Mouse (Mus musculus): ENCODE measurements around the gene Pibf1. TPM values are rescaled to one million over a fixed set of nuclear protein-coding genes. Genes with fewer than 3 reads are reported as not detected.

The Pibf1 gene
- 21.9 and 28.7 TPM in 2 replicates for polyA plus RNA-seq (2016; fragmentation: Nextera tagmentation; extraction: Ambion mirVana)

DNA sequence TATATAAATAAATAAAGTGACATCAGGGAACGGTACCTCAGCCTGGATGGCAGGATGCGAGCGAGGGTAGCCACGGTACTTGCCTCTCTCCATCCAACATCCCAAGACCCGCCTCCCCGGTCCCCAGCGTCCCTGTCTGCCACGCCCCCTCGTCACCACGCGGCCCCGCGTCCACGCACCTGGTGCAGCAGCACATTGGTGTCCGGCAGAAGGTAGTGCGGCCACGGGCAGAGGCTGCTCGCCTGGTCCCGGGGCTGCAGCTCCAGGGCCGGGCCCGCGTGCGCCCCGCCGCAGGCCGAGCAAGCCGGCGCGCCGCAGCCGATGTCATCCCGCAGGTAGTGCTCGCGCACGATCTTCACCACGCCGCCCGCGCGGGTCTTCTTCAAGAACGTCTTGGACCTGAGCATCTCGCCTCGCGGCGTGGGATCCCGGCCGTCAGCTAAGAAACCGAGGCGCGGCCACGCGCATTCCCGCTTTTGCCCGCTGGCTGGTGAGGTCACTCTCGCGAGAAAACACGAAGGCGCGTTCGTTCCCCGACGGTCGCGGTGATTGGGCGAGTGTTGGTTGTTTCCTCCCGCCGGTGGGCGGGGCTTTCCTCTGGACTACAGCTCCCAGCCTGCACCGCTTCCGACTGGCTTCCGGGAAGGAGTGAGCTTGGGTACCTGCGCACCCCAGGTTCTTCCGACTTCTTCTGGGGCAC, at the start of gene Pibf1, which contains the start of gene Dis3:
TSS of gene Pibf1 (plus strand) at position 158 of the 700 bp plus-strand sequence.
TSS of gene Dis3 (minus strand) at position 504 of the 700 bp plus-strand sequence.
- ATAC-seq (ENCODE audit: insufficient number of reproducible peaks, insufficient read depth, low FRiP score, low TSS enrichment), result peak; percentile 98
- peak within 1 kb of the TSS; percentile 69 for H3K4me2 ChIP-seq (replicated peaks)
- WGBS, result under 1% methylated on average over 73 of the region's 73 CpGs
- H3K36me3 ChIP-seq, result peaks cover 50% of the 10 kb centered on the region
- no peaks in the 10 kb centered on the region for H3K9me3 ChIP-seq
- H3K9ac ChIP-seq, result peak within 1 kb of the TSS; percentile 93
- no peaks in the 10 kb centered on the region for H3K27me3 ChIP-seq
- H3K27ac ChIP-seq, result peak within 1 kb of the TSS; percentile 86
- H3K4me1 ChIP-seq, result peaks cover 10% of the 10 kb centered on the region
- peak within 1 kb of the TSS; percentile 97 for H3K4me3 ChIP-seq

DNA sequence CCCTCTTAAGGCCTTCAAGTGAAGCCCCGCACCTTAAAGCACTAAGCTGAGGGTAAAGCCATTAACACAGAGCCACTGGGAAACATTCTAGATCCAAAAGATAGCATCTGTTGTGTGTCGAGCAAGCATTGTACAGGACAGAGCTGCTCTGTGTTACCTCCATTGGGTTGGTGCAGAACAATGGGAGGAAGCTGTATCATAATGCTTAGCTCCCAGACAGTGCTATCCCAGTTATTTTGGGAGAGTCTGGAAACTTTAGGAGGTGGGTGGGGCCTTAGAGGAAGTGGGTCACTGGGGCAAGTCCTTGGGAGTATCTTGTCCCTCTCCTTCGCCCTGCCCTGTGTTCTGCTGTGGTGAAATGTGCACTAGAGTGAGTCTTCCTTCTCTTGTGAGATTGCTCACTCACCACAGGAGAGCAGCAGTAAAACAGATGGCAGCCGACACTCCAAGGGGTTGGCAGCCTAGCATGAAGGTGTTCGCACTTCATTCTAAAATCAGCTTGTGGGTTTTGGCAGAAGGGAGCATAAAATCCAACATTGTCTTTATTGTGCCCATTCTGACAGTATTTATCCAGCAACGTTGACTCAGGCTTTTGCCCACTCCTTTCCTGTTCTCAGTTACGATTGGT, 40.2 kb upstream of the Pibf1 start:
- peaks cover 45% of the 10 kb centered on the region for H3K36me3 ChIP-seq
- H3K4me3 ChIP-seq, result no peak overlapping the region
- ATAC-seq (ENCODE audit: insufficient number of reproducible peaks, insufficient read depth, low FRiP score, low TSS enrichment), result no peak
- no peak overlapping the region for H3K9ac ChIP-seq
- no peaks in the 10 kb centered on the region for H3K4me1 ChIP-seq
- no peak overlapping the region for H3K27ac ChIP-seq
- no peaks in the 10 kb centered on the region for H3K9me3 ChIP-seq
- WGBS, result 94% methylated on average over 7 of the region's 7 CpGs
- H3K4me2 ChIP-seq (replicated peaks), result no peak overlapping the region
- no peaks in the 10 kb centered on the region for H3K27me3 ChIP-seq

DNA sequence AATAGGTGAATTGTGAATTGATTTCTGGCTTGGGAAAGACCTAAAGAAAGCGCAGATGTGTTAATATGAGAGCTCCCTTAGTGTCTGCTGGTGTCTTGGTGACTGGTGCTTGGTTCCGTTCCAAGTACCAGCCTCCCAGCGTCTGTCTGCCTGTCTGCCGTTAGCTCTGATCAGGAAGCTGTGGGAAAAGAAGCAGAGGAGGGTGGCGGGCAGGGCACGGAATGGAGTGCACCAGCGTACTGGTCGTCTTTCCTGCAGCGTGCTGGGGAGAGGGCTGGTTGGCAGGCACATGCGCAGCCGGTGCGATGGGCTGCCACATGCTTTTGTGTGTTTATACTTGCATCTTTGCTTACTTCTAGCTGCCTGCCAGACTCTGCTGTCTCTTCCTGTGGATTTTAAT, 38.6 kb upstream of the Pibf1 start:
- WGBS, result 93% methylated on average over 12 of the region's 12 CpGs
- no peak overlapping the region for H3K27ac ChIP-seq
- no peaks in the 10 kb centered on the region for H3K4me1 ChIP-seq
- no peaks in the 10 kb centered on the region for H3K9me3 ChIP-seq
- H3K4me3 ChIP-seq, result no peak overlapping the region
- no peak for ATAC-seq (ENCODE audit: insufficient number of reproducible peaks, insufficient read depth, low FRiP score, low TSS enrichment)
- H3K4me2 ChIP-seq (replicated peaks), result no peak overlapping the region
- no peaks in the 10 kb centered on the region for H3K27me3 ChIP-seq
- peaks cover 40% of the 10 kb centered on the region for H3K36me3 ChIP-seq
- no peak overlapping the region for H3K9ac ChIP-seq

DNA sequence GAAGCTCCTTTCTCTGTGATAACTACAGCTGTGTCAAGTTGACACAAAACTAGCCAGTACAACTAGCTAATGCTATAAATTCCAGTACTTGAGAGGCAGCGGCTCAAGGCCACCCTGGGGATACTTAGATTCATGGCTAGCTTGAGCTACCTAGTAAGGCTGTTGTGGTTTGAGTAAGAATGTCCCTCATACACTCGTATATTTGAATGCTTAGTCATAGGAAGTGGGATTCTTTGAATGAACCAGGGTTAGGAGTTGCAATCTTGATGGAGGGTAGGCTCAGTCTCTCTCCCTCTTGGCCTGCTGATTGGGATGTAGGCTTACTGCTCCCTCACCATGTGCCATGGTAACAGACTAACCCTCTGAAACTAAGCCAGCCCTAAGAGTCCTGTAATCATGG, 36.1 kb upstream of the Pibf1 start:
- Histone ChIP-seq H3K9me3 (no peaks in the 10 kb centered on the region), H3K27me3 (no peaks in the 10 kb centered on the region), H3K9ac (no peak overlapping the region), H3K36me3 (peaks cover 36% of the 10 kb centered on the region), H3K27ac (no peak overlapping the region), H3K4me1 (no peaks in the 10 kb centered on the region), H3K4me2 (replicated peaks) (no peak overlapping the region), H3K4me3 (no peak overlapping the region)
- no peak for ATAC-seq (ENCODE audit: insufficient number of reproducible peaks, insufficient read depth, low FRiP score, low TSS enrichment)
- WGBS, result 94% methylated on average over 2 of the region's 2 CpGs

DNA sequence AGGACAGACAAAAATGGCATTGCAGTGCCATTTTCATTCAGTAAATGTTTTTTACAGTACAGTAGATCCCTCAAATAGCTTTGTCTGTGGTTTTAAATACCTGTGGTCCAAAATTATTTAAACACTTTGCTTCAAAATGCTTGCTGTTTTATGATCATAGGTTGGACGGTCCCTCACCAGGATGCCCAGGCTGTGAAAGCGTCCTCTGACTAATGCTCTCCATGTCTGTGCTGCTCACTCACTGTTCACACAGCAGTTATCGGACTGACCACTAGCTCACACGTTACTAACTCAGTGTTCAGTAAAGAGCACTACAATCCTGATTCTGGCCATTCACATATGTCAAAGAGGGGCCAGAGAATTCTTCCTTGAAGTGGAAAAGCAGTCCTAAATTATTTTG, 28.1 kb upstream of the Pibf1 start:
- no peaks in the 10 kb centered on the region for H3K9me3 ChIP-seq
- peaks cover 43% of the 10 kb centered on the region for H3K36me3 ChIP-seq
- no peaks in the 10 kb centered on the region for H3K4me1 ChIP-seq
- no peaks in the 10 kb centered on the region for H3K27me3 ChIP-seq
- H3K4me3 ChIP-seq, result no peak overlapping the region
- H3K9ac ChIP-seq, result no peak overlapping the region
- WGBS, result 90% methylated on average over 4 of the region's 4 CpGs
- no peak overlapping the region for H3K27ac ChIP-seq
- no peak for ATAC-seq (ENCODE audit: insufficient number of reproducible peaks, insufficient read depth, low FRiP score, low TSS enrichment)
- no peak overlapping the region for H3K4me2 ChIP-seq (replicated peaks)

DNA sequence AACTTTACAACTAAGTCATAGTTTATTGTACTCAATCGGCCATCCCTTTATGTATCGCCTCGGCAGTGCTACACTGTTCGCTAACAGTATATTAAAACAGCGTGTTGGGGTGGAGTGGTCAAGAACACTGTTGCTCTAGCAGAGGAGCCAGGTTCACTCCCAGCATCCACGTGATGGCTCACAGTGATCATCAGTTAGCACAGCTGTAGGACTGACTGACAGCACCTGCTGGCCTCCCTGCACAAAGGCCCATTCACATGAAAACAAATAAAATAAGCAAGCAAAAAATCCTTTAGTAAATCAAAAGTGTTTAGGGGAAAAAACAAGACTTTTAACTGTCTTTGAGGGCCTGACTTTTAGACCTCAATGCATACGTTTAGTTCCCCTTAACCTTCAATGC, 10.3 kb upstream of the Pibf1 start:
- H3K4me3 ChIP-seq, result no peak overlapping the region
- no peaks in the 10 kb centered on the region for H3K4me1 ChIP-seq
- H3K27ac ChIP-seq, result no peak overlapping the region
- H3K4me2 ChIP-seq (replicated peaks), result no peak overlapping the region
- H3K36me3 ChIP-seq, result peaks cover 61% of the 10 kb centered on the region
- ATAC-seq (ENCODE audit: insufficient number of reproducible peaks, insufficient read depth, low FRiP score, low TSS enrichment), result no peak
- 93% methylated on average over 7 of the region's 7 CpGs for WGBS
- H3K9me3 ChIP-seq, result no peaks in the 10 kb centered on the region
- H3K27me3 ChIP-seq, result no peaks in the 10 kb centered on the region
- no peak overlapping the region for H3K9ac ChIP-seq

DNA sequence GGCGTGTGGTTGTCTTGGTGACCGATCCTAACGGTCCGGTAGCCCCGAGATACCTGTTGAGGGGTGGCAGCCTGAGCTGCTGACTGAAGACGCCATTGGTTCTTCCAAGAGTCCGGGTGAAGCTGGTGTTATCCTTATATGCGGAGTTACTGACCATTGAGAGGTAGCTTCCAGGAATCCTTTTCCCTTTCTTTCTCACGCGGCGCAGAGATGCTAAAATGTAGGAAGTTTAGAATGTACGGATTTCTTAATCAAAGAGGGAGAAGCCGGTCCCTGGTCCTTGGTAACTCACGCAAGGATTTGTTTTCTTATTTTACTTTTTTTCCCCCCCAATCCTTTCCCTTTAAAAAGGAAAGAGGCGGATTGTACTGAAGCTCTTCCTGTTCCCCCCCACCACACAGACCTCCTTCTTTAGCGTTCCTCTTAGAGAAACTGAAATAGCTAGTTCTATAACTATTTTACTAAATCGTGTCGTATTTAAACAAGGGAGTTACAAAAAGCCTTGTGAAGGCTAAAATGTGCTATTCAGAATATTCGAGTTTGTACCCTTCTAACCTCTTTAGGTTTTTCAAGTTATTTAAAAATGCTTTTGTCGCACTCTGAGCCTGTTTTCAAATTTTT, 853 bp downstream of the Pibf1 start:
- peak overlapping the region; percentile 59 for H3K9ac ChIP-seq
- no peak overlapping the region for H3K27ac ChIP-seq
- ATAC-seq (ENCODE audit: insufficient number of reproducible peaks, insufficient read depth, low FRiP score, low TSS enrichment), result no peak
- peak overlapping the region; percentile 97 for H3K4me3 ChIP-seq
- WGBS, result 7% methylated on average over 20 of the region's 20 CpGs
- H3K4me1 ChIP-seq, result peaks cover 10% of the 10 kb centered on the region
- peaks cover 47% of the 10 kb centered on the region for H3K36me3 ChIP-seq
- H3K27me3 ChIP-seq, result no peaks in the 10 kb centered on the region
- H3K9me3 ChIP-seq, result no peaks in the 10 kb centered on the region
- peak overlapping the region; percentile 60 for H3K4me2 ChIP-seq (replicated peaks)

DNA sequence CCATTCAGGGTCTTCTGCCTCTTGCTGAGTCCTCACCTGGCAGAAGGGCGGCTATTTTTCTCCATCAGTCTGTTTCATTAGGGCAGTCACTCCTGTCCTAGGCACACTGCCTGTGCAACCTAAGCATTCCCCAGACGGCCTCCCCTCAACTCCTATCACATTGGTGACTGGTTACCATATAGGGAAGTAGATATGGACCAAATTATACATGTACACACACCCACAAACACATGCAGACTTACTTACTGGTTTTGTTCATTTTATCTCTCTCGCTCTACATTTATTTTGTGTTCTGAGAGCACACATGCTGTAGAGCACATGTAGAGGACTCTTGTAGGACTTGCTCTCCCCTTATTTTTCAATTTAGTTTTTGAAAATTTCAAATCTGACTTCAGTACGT, 3.8 kb downstream of the Pibf1 start:
- Histone ChIP-seq H3K4me2 (replicated peaks) (no peak overlapping the region), H3K9me3 (no peaks in the 10 kb centered on the region), H3K27ac (no peak overlapping the region), H3K27me3 (no peaks in the 10 kb centered on the region), H3K36me3 (peaks cover 38% of the 10 kb centered on the region), H3K4me1 (peaks cover 10% of the 10 kb centered on the region), H3K9ac (no peak overlapping the region), H3K4me3 (no peak overlapping the region)
- no peak for ATAC-seq (ENCODE audit: insufficient number of reproducible peaks, insufficient read depth, low FRiP score, low TSS enrichment)
- 87% methylated on average over 4 of the region's 4 CpGs for WGBS

DNA sequence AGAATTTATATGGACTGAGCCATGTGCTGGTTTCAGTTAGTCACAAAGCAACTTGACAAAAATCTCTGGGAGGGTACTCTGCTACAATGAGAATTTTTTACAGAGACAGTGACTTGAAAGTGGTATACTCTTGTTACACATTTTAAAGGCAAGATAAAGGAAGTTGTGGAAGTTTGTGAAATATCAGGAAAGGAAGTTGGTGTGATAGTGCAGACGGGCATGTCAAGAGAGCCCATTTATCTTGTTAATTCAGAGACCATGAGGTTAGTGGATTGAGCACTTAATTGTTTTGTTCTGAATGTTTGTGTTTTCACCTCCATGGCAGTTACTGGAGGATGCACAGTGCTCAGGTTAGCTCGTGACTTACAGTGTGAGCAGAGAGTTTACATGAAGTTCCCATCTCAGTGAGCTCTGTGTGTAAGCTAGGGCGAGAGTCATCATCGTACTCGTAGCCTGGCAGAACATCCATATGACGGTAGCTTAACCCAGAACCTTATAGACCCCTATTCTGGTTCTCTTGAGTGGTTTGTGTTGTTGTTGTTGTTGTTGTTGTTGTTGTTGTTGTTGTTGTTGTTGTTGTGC, 5.4 kb downstream of the Pibf1 start:
- 87% methylated on average over 6 of the region's 6 CpGs for WGBS

DNA sequence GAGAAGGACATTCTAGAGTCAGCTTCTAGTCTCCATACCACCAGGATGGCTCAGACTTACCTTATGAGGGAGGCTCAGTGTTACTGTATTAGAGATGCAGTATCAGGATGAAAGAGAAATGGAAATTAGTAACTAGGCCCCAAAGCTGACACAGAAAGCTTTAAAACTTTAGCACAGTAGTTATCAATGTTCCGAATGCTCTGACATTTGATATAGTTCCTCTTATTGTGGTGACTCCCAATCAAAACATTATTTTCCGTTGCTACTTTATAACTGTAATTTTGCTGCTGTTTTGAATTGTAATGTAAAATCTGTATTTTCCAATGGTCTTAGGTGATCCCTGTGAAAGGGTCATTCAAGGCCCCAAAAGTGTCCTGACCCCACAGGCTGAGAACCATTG, 7.4 kb downstream of the Pibf1 start:
- no peak for ATAC-seq (ENCODE audit: insufficient number of reproducible peaks, insufficient read depth, low FRiP score, low TSS enrichment)
- 87% methylated on average over 2 of the region's 2 CpGs for WGBS
- H3K36me3 ChIP-seq, result peaks cover 60% of the 10 kb centered on the region

More for the DNA sequence above, 5.4 kb downstream of the Pibf1 start:
- no peaks in the 10 kb centered on the region for H3K27me3 ChIP-seq
- H3K27ac ChIP-seq, result no peak overlapping the region
- ATAC-seq (ENCODE audit: insufficient number of reproducible peaks, insufficient read depth, low FRiP score, low TSS enrichment), result no peak
- no peak overlapping the region for H3K9ac ChIP-seq
- no peak overlapping the region for H3K4me2 ChIP-seq (replicated peaks)
- no peak overlapping the region for H3K4me3 ChIP-seq
- H3K4me1 ChIP-seq, result 0 out of 2 replicates have a peak, but pooled peaks cover 3% of the 10 kb centered on the region
- H3K36me3 ChIP-seq, result peaks cover 50% of the 10 kb centered on the region
- H3K9me3 ChIP-seq, result no peaks in the 10 kb centered on the region

DNA sequence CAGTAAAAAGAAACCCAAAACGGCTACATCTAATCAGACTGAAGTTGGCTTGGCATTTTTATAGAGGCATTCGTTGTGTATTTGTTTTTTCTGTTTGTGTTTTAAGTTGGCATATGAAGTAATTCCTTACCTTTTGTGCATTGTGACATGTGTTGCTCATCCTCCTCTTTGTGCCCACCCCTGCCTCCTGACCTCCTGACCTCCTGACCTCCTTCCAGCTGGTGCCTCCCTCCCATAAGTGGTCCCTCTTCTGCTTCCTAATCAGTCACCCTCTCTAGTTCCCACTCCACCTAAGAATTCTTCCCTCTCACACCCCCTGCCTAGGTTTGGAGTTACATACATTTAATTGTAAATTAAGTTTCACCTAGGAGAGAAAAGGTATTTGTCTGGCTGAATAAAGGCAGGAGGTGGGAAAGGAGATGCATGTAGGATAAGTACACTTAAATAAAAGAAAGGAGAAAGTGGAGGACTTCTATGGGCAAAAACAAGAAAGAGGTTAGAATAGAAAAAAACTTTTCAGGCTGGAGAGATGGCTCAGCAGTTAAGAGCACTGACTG, 8.5 kb downstream of the Pibf1 start:
- peaks cover 56% of the 10 kb centered on the region for H3K36me3 ChIP-seq
- no peak overlapping the region for H3K4me3 ChIP-seq
- H3K9me3 ChIP-seq, result no peaks in the 10 kb centered on the region
- no peak for ATAC-seq (ENCODE audit: insufficient number of reproducible peaks, insufficient read depth, low FRiP score, low TSS enrichment)
- no peak overlapping the region for H3K9ac ChIP-seq
- 83% methylated on average over 2 of the region's 2 CpGs for WGBS
- H3K27ac ChIP-seq, result no peak overlapping the region
- no peaks in the 10 kb centered on the region for H3K27me3 ChIP-seq
- H3K4me2 ChIP-seq (replicated peaks), result no peak overlapping the region
- H3K4me1 ChIP-seq, result no peaks in the 10 kb centered on the region

More for the DNA sequence above, 7.4 kb downstream of the Pibf1 start:
- H3K4me1 ChIP-seq, result no peaks in the 10 kb centered on the region
- H3K4me2 ChIP-seq (replicated peaks), result no peak overlapping the region
- H3K9me3 ChIP-seq, result no peaks in the 10 kb centered on the region
- no peak overlapping the region for H3K9ac ChIP-seq
- H3K27me3 ChIP-seq, result no peaks in the 10 kb centered on the region
- no peak overlapping the region for H3K4me3 ChIP-seq
- no peak overlapping the region for H3K27ac ChIP-seq

All from embryonic facial prominence, embryonic 12.5 days (tissue).